Mouse (Mus musculus) adrenal gland, postnatal 10 days (tissue): Measurements from ENCODE around the gene Setd1b. TPM values are rescaled to one million over a fixed set of nuclear protein-coding genes. Genes with fewer than 3 reads are reported as not detected.

ENCODE experiments used
- DNase-seq: peaks from one replicate; pipeline ENCODE4 v3.0.0; 2021; ENCODE audit warnings: mixed read lengths
- long read RNA-seq, 2 experiments: library from polyadenylated mRNA; stranded (forward); transcript quantifications; one replicate each; pipeline ENCODE4 v2.0.0; 2021
- total RNA-seq, 2 experiments: library from RNA; stranded (reverse); gene quantifications; 2 replicates each; pipeline ENCODE4 v1.2.3; 2021

Setd1b gene
- total RNA-seq: 10 to 100 TPM; 19.5 to 27.4 TPM
- long read RNA-seq, experiment 1: 0 reads
- long read RNA-seq, experiment 2: 0 reads

DNA sequence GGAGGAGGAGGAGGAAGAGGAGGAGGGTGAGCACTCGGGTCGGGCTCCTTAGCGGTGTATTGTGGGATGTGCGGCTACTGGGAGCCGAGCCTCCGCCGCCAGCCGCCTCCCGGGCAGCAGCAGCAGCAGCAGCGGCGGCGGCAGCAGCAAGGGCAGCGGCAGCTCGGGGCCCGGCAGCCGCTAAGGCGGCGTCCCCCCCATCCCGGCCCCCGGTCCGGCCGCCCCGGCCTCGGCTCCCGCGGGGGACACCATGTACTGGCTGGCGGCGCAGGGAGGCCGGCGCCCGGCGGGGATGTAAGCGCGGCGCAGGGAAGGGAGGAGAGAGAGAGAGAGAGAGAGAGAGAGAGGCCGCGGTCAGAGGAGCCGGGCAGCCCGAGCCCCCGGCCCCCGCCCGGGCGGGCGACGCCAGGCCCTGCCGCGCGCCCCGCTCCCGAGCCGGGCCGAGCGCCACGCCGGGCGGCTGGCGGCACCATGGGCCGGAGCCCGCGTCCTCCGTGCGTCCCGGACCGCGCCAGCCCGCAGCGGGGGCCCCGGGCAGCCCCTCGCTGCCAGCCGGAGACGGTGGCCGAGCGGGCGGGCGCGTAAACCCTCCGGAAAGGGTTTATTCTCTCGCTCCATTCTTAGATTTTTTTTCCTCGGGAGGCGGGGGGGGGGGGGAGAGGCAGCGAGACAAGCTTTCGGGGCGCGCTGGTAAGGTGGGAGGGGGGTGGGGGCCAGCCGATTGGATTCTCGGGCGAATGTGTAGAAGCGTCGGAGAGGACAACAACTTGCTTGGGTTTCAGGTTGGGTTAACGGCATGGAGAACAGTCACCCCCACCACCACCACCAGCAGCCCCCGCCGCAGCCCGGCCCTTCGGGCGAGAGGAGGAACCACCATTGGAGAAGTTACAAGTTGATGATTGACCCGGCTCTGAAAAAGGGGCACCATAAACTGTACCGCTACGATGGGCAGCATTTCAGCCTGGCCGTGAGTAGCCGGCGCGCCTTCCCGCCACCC is at the start of gene Setd1b:
TSS of gene Setd1b (plus strand) at position 33 of the 997 bp plus-strand sequence.
- DNase-seq: peak; percentile 70

DNA sequence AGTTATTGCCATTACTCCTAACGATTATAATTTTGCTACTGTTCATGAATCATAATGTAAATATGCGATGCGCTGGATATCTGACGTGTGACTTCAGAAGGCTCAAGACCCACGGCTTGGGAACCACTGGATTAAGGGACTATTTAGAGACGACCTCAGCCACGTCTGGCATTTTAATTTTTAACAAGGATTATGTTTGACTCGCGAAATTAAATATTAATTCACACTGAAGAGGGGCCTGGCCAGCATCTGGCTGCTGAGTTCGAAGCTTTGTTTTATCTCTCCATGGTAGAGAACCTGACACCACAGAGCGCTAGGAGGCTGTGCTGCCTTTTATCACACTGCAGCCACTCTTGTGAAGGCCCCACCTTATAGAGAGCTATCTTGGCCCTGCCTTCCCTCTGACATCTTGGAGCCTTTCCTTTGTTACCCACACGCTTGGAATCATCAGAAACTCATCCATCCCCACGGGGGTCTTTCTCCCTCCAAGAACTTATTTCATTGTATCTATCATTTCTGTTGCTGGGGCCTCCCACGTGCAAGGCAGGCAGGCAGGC is 48.8 kb upstream of the Setd1b start:
- DNase-seq: no peak

DNA sequence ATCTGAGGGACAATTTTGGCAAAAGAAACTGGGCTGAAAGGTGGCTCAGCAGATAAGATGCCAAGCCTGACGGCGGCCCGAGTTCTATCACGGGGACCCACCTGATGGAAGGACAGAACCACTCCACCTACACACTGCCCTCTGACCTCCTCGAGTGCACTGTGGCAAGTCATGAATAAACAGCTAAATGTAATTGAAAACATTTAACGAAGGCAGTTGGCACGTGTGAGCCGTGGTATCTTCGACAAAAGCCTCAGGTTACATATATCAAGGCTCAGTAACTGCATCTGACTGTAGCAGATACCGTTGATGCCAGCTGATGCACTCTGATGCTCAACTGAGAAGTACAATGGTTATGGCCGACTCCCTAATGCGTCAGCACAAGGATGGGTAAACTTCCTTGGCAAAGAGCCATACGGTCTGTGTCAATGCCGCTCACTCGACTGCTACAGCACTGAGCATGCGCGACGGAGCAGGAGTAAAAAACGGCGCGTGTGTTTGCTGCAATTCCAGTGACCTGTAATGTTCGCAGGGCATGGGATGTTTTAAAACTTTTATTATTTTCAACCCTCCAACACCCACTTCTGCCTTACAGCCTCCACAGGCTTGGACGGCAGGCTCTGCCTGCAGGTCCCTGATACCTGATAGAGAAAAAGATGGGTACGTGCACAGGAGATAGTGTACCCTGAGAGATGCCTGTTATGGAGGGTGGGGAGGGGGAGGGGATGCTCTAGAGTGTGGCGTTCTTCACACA is 47.6 kb upstream of the Setd1b start:
- no peak for DNase-seq

DNA sequence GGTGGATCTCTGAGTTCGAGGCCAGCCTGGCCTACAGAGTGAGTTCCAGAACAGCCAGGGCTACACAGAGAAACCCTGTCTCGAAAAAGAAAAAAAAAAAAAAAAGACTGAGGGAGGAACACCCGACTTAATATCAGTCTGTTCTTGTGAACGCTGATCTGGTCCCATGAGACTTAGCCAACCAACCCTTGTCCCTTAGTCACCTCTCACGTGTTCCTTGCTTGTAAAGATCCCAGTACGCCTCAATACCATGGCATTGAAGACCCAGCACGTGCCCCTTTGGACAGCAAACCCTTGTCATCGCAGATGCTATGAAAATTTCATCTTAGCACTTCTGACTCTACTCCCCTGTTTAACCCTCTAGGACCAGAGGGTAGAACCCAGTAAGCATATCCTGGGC is 45.7 kb upstream of the Setd1b start:
- no peak for DNase-seq

DNA sequence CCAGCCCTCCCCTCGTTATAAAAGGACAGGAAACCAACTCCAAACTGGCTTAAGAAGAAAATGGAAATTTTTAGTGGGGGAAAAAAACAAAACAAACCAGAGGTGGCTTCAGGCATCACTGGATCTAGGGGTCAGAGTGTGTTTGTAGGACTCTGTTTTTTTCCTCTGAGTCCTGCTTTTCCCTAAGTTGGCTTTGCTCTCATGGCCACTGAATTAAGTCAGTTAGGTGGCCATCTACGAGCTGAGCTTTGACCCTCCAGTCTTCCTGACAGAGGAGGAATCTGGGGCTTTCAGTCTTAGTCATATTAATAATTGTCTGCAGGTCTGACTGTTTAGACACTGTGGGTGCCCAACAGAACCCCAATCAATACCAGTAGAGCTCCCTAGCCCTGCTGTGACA is 43.5 kb upstream of the Setd1b start:
- no peak for DNase-seq

DNA sequence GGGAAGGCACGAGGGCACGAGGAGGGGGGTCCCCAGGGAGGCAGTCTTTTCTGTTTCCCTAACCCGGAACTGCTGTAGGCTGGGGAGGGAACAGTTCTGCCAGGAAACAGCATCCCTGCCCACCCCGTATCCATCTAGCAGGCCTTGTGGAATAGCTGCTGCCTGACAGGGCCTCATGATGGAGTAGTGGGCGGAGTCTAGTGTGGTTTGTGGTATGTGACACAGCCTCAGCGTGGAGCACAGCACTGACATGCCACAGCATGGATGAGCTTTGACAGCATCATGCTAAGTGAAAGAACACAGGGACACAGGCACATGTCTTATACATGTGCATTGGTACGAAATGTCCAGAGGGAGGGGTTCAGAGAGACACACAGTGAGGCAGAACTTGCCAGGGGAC is 39.6 kb upstream of the Setd1b start:
- DNase-seq: no peak

DNA sequence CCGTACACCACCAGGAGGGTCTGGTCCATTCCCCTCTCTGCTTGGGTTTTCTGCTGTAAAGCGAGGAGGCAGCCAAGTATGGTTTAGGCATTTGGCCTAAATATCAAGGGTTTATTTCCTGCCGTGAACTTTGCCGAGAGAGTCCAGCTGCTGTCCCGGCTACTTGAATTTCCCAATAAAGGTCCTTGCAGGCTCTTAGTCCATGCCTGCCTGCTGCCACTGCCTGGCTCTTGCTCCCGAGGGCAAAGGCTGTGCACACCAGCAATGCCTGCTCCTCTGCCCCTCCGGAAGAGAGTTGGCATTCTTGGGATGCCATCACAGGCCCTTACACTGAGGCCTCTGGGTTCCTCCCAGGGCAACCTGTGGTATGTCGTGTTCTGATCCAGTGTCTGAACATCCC is 38.4 kb upstream of the Setd1b start:
- peak; percentile 38 for DNase-seq

DNA sequence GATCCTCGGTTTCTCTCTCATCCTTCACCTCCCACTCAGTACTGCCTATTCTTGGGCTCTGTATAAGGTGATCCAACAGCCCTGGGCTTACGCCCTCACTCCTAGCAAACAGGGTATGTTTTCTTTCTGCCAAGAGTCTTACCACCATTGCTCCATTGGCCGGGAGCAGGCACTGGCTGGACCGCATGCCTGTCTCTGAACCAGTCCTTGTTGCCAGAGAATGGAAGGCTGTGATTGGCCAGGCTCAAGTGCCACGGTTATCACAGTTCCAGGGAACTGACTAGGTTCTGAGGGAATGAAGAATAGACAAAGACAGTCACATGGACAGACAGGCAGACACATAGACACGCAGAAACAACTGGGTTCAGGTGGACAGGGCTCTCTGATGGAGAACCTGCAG is 37.2 kb upstream of the Setd1b start:
- DNase-seq: peak; percentile 40

DNA sequence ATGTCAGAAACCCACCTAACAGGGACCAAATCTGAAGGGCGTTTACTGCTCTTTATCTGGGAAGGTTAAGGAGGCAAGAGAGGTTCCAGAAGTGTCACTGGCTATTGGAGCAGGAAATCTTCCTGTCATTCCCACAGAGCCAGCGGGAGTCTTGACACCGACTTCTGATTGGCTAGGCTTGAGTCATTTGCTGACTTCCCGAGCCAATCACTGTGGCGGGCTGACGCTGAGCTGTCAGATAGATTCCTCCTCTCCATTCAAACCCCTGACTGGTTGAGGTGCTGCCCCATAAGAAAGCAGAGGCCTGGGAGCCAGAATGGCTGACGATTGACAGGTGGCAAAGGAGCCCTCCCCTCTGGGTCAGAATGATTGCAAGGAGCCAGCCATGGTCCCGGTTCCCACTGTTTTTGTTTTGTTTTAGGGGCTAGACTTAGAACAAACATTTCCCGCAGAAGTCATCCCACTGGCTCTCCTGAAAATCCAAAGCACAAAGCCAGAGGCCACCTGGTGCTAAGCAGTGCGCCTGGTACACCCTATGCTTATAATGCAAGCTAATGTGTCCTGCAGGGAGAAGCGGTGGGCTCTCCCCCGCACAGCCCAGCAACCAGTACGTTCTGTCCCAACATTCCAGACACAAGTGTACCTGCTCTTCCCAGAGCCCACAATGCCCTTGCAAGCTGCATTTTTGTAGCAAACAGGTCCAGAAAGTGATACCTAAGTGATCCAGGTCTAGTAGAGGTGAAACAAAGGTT is 32.4 kb upstream of the Setd1b start:
- peak; percentile 71 for DNase-seq

DNA sequence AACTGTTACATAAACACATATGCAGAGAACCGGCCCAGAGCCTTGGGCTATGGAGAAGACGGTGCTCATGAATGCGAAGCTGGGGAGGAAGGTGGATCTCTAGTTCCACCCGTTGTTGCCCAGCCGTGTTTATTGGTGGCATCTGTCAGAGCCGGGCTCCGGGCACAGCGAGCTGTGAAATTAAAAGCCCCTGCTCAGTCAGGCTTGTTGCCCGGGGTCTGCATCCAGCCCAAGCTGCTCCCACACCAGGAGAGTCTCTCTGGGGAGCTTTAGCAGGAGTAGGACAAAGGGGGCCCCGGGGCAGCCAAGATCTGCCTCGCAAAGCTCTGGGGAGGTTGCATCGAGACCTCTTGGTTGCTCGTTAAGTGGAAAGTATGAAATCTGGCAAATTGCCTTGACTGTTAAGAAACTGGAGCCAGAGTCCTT is 31.7 kb upstream of the Setd1b start:
- peak; percentile 71 for DNase-seq

DNA sequence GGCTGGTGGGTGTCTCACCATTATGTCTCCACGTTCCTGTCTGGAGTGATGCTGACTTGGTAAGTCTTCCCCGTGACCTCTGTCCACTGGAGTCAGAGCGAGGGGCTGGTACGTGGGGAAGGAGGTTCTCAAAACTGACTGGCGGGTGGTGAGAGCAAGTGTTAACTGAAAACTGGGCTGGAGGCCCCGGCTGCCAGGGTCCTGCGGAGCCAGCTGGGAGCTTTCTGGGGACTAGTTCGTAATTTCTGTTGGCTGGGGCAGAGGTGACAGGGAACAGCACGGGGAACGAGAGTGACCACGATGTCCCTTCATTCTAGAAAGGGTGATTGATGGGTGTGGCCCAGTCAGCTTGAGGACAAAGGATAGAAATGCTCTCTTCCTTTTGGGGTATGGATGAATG is 27.9 kb upstream of the Setd1b start:
- DNase-seq: no peak

DNA sequence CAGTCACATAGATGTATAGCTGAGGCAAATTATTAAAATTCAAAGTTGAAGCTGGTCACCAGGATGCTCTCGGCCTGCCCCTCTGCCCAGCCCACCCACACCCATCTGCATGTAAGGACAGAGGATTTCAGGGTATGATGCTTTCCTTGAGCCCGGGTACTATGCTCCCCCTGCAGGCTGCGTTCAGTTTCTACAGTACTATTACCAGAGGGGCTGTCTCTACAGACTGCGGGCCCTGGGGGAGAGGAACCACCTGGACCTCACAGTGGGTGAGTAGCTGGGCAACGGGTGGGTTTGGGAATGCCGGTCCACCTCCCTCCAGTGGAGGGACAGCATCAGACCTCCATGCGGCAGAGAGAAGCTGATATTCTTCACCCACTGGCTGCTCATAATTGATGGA is 27.1 kb upstream of the Setd1b start:
- DNase-seq: peak; percentile 49

DNA sequence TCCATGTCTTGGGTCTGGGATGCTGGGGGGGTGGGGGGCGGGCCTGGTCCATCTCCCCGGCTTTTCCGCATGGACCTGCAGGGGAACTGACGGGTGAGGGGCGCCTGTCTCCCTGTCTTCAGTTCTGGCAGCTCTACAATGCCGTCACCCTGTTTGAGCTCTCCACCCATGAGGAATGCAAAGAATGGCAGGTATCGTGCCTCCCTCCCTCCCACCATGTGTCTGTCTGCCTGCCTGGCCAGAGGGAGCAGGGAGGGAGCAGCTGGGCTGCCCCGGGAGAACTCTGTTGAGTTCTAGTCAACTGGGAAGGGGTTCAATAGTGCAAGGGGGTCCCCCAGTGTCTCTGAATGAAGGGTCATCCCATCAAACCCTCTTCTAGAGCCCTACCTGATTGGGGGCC is 25.9 kb upstream of the Setd1b start:
- no peak for DNase-seq

DNA sequence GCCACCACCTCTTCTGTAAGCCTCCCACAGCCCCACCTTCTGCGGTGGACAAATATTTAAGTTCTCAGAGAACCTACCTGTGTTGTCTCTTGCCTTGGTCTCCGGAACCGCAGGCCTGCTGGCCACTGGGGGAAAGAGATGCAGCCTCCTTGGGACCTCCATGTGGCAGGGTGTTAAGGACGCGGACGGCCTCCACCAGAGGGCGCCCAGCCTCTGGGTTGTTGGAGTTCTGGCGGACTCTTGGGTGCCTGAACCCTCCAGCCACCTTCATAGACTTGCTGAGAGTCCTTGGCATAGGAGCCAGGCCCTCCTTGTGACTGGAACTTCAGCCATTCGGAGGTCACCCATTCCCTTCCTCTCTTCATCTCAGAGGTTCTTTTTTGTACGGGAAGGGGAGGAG is 24.7 kb upstream of the Setd1b start:
- peak; percentile 90 for DNase-seq

DNA sequence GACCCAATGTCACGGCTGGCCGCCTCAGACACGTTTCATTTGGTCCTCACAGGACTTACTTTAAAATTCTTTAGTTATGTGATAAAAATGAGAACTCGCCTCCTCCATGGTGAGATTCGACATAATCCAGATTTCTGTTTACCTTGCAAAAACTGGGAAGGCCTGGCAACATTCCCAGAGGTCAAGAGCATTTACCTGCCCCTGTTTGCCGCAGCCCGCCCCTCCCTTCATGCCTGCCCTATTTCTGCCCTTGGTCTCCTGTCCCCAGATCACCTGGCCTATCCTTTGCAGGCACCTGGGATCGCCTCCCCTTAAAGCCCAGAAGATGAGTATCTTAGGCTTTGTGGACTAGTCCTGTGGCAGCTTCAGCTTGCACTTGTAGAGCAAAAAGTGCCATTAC is 24.2 kb upstream of the Setd1b start:
- DNase-seq: no peak

DNA sequence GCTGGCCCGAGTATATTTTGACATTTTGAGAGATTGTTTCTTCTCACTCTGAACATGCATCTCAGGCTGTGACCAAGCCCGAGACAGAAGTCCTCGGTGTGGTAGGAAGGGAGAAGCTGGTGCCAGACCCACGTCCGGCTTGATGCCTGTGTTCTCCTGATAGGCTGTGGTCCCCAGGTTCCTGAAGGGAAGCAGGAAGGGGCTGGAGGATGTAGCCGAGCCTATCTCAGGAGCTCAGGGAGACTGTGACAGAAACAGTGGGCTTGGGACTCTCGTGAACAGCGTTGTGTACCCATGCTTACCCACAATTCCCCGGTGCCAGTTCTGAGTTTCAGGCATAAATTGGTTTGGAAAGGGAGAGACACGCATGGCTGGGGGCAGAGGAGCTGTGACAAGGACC is 23.2 kb upstream of the Setd1b start:
- no peak for DNase-seq

DNA sequence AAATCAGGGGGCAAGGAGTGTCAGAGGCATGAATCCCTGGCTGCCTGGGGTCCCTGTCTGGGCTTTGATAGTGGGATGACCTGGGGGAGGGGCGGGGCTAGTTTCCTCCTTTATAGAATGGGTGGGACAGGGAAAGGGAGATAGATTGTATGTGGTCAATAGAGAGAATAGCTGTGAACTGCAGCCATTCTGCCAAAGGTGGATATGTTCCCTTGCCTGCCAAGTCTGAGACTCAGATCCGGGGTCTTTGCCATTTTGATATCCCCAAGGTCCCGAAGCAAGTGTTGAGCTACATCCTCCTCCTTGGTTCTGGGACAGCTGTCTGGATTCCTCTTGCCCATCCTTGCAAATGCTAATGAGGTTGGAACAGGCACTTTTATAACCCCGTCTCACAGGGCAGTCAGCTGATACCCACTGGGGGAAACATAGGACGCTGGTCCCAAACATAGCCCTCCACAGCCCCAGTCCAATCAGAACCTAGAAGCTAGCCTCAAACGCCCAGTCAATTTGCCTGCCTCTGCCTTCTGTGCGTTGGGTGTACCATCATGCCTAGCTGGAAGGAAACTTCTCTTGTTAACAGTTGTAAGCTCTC is 21.3 kb upstream of the Setd1b start:
- DNase-seq: no peak

DNA sequence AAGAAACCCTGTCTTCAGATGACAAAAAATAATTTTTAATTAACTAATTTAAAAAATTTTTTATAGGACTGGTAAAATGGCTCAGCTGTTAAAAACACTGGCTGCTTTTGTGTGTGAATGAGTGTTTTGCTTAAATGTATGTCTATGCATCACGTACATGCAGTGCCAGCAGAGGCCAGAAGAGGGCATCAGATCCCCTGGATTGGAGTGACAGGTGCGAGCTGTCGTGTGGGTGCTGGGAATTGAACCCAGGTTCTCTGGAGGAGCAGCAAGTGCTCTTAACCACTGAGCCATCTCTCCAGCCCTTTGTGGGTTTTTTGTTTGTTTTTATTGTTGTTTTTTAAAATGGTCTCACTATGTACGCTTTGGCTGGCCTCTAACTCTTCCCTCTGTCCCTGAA is 19.8 kb upstream of the Setd1b start:
- no peak for DNase-seq

DNA sequence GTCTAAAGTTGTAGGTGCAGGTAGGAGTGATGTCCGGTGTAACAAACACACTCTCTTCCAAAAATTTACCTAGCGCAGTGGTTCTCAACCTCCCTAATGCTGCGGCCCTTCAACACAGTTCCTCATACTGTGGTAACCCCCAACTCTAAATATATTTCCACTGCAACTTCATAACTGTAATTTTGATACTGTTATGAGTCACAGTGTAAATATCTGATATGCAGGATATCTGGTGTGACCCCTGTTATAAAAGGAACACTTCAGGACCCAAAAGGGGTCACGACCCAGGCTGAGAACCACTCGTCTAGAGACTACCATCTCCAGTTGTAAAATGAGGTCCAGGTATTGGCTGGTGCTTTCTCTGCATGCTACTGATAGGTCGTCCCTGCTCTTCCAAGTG is 16.9 kb upstream of the Setd1b start:
- no peak for DNase-seq

DNA sequence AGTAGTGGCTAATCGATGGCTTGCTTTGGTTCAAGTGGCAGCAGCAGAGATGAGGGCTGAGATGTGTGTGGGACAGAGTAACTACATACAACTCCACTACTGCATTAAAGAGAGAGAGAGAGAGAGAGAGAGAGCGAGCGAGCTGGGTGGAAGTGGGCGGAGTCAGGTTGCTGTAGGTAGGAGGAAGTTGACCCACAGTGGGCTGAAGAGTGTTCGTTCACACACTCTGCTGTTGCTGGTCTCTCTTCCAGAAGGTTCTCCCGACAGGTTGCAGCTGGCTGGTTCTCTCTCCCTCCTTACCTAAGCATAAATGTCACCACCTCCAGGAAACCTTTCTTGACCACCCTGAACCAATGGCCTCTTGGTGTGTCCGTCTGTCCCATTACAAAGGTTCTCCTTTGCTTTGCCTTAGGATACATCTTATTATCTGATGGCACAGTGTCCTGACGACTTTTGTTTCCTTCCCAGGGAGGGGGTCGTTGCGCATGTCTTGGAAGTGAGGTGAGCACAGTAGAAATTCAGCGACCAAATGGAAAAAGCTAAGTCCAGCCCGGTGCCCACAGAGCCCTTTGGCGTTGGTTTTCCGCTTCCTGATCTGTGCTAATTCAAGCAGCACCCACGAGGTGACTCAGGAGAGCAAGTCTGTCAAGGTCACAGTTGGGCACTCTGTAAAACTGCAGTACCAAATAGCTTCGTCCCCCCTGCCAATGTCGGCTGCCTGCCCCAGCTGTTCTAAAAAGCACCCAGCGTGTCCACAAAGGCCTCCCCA is 16.2 kb upstream of the Setd1b start:
- peak; percentile 52 for DNase-seq

DNA sequence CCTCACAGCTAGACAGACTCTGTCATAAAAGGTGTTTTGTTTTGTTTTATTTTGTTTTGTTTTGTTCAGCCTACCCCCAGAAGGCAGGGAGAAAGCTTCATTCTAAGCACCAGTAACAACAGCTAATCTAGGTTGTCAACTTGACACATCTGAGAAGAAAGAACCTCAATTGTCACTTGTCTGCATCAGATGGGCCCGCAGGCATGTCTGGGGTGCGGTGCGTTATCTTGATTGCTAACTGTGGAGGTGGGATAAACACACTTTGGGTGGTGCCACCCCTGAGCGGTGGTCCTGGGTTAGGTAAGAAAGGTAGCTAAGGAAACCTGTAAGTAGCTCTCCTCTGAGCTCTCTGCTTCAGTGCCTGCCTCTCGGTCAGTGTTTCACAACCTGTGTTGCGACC is 15.0 kb upstream of the Setd1b start:
- DNase-seq: no peak
